In the genomic region with DNA sequence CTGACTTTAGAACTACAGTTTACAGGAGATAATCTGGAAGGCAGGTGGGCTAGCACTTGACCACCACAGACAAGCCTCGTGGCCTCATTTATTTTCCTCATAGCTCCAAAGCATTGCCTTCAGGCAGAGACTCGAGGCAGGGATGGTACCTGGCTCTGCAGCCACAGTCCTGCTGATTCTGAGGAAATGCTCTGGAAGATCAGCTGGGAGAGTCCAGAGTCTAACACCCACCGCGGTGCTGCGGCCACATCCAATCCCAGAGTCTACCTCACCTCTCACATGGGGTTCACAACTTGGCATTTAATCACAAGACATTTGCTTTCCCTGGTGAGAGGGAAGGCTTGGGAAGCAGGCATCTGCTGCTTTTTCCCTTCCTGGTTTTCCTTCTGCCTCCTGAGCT, we compare ENCODE assay signal across 21 mouse cellular contexts. TPM values are rescaled to one million over a fixed set of nuclear protein-coding genes. Genes with fewer than 3 reads are reported as not detected.
DNase-seq lines count a peak whose midpoint lies in the region; ATAC-seq and TF ChIP-seq lines count a peak whose summit lies in the region.
"Had no signal": no experiment of that assay in that cellular context is flagged by ENCODE, and none has a peak within 500 bp of the region (broad histone marks: within the 10 kb centered on the region; RNA-seq: fewer than 3 reads in every experiment).

No protein-coding gene starts in this region.

- 71% methylated on average over 5 of the region's 5 CpGs for WGBS in midbrain, postnatal 0 days
- WGBS in midbrain, embryonic 11.5 days = 89% methylated on average over 5 of the region's 5 CpGs
- 38% methylated on average over 5 of the region's 5 CpGs for WGBS in intestine, postnatal 0 days
- WGBS in stomach, postnatal 0 days = 55% methylated on average over 5 of the region's 5 CpGs
- 51% methylated on average over 5 of the region's 5 CpGs for WGBS in cerebellum, adult 2 months
- 82% methylated on average over 5 of the region's 5 CpGs for WGBS in hindbrain, embryonic 13.5 days

- DNase-seq in midbrain, postnatal 0 days (ENCODE audit: low spot score) = no peak
- no peak for DNase-seq in midbrain, embryonic 11.5 days (ENCODE audit: low spot score, missing footprints)
- no peak for DNase-seq in stomach, postnatal 0 days (ENCODE audit: low spot score)
- DNase-seq in cerebellum, adult 2 months = no peak
- DNase-seq in frontal cortex, postnatal 25 days (ENCODE audit: low spot score in 2 of 2) = no peak
- DNase-seq: adrenal gland, adult 8-10 months; adrenal gland, postnatal 36 days; cerebellum, adult 11-12 months; cerebellum, adult 9-11 months; cerebellum, postnatal 36 days; gastrocnemius, adult 2 months; gastrocnemius, postnatal 25 days had no signal

- H3K27me3 ChIP-seq in midbrain, postnatal 0 days (ENCODE audit: insufficient read depth, low read length) = no peaks in the 10 kb centered on the region
- H3K27me3 ChIP-seq in midbrain, embryonic 11.5 days (ENCODE audit: control insufficient read depth, insufficient read depth, low read length) = no peaks in the 10 kb centered on the region
- no peaks in the 10 kb centered on the region for H3K27me3 ChIP-seq in intestine, postnatal 0 days (replicated peaks; ENCODE audit: control insufficient read depth, insufficient read depth, low read length)
- H3K27me3 ChIP-seq in stomach, postnatal 0 days (ENCODE audit: control insufficient read depth, insufficient read depth, low read length) = no peaks in the 10 kb centered on the region
- H3K27me3 ChIP-seq in cerebellum, adult 2 months (ENCODE audit: control insufficient read depth, insufficient read depth, low read length) = no peaks in the 10 kb centered on the region
- no peaks in the 10 kb centered on the region for H3K27me3 ChIP-seq in hindbrain, embryonic 13.5 days
- H3K27me3 ChIP-seq: CH12.LX; embryonic facial prominence, embryonic 13.5 days; forebrain, embryonic 12.5 days; heart, embryonic 12.5 days had no signal

- H3K9ac ChIP-seq in midbrain, postnatal 0 days (replicated peaks; ENCODE audit: low read length, poor library complexity, severe bottlenecking) = no peak overlapping the region
- no peak overlapping the region for H3K9ac ChIP-seq in midbrain, embryonic 11.5 days (ENCODE audit: low read length)
- no peak overlapping the region for H3K9ac ChIP-seq in intestine, postnatal 0 days (ENCODE audit: low read depth, low read length)
- no peak overlapping the region for H3K9ac ChIP-seq in stomach, postnatal 0 days (ENCODE audit: low read length)
- no peak overlapping the region for H3K9ac ChIP-seq in hindbrain, embryonic 13.5 days
- H3K9ac ChIP-seq: embryonic facial prominence, embryonic 13.5 days; forebrain, embryonic 12.5 days; heart, embryonic 12.5 days had no signal

- no peaks in the 10 kb centered on the region for H3K9me3 ChIP-seq in midbrain, postnatal 0 days (ENCODE audit: low read length)
- H3K9me3 ChIP-seq in midbrain, embryonic 11.5 days (ENCODE audit: control insufficient read depth, low read length) = no peaks in the 10 kb centered on the region
- no peaks in the 10 kb centered on the region for H3K9me3 ChIP-seq in intestine, postnatal 0 days (ENCODE audit: control insufficient read depth)
- no peaks in the 10 kb centered on the region for H3K9me3 ChIP-seq in stomach, postnatal 0 days (ENCODE audit: control insufficient read depth, low read length)
- H3K9me3 ChIP-seq in hindbrain, embryonic 13.5 days = no peaks in the 10 kb centered on the region
- H3K9me3 ChIP-seq: embryonic facial prominence, embryonic 13.5 days; forebrain, embryonic 12.5 days; heart, embryonic 12.5 days had no signal

- no peak for ATAC-seq in midbrain, postnatal 0 days (ENCODE audit: low FRiP score)
- no peak for ATAC-seq in midbrain, embryonic 11.5 days (ENCODE audit: low FRiP score)
- ATAC-seq in intestine, postnatal 0 days = peak; percentile 67
- ATAC-seq in stomach, postnatal 0 days (ENCODE audit: low FRiP score, low TSS enrichment) = no peak
- ATAC-seq in hindbrain, embryonic 13.5 days (ENCODE audit: low FRiP score) = no peak
- ATAC-seq: forebrain, embryonic 16.5 days; hindbrain, embryonic 16.5 days had no signal

- TF ChIP-seq EP300 in stomach, postnatal 0 days (optimal IDR thresholded peaks at IDR 0.05) = no peak

- TF ChIP-seq CTCF in midbrain, postnatal 0 days (IDR thresholded peaks at IDR 0.05) = no peak
- no peak for TF ChIP-seq CTCF in bone marrow macrophage, adult 2 months (IDR thresholded peaks at IDR 0.05; ENCODE audit: low read depth, low read length)
- TF ChIP-seq CTCF in intestine, postnatal 0 days (IDR thresholded peaks at IDR 0.05; ENCODE audit: low read depth) = no peak
- no peak for TF ChIP-seq CTCF in stomach, postnatal 0 days (IDR thresholded peaks at IDR 0.05; ENCODE audit: low read depth)
- TF ChIP-seq CTCF in cerebellum, adult 2 months (IDR thresholded peaks at IDR 0.05; ENCODE audit: borderline replicate concordance, insufficient read depth, low read depth, low read length) = no peak

- H3K36me3 ChIP-seq in midbrain, postnatal 0 days (ENCODE audit: insufficient read depth, low read length) = no peaks in the 10 kb centered on the region
- no peaks in the 10 kb centered on the region for H3K36me3 ChIP-seq in midbrain, embryonic 11.5 days (ENCODE audit: control insufficient read depth, insufficient read depth, low read length)
- H3K36me3 ChIP-seq in intestine, postnatal 0 days (ENCODE audit: control insufficient read depth, insufficient read depth) = no peaks in the 10 kb centered on the region
- H3K36me3 ChIP-seq in stomach, postnatal 0 days (ENCODE audit: control insufficient read depth, insufficient read depth, low read length) = no peaks in the 10 kb centered on the region
- H3K36me3 ChIP-seq in hindbrain, embryonic 13.5 days = no peaks in the 10 kb centered on the region
- H3K36me3 ChIP-seq: embryonic facial prominence, embryonic 13.5 days; forebrain, embryonic 12.5 days; heart, embryonic 12.5 days had no signal

- no peaks in the 10 kb centered on the region for H3K4me1 ChIP-seq in midbrain, postnatal 0 days (ENCODE audit: insufficient read depth, low read length)
- no peaks in the 10 kb centered on the region for H3K4me1 ChIP-seq in midbrain, embryonic 11.5 days (ENCODE audit: control insufficient read depth, insufficient read depth, low read length)
- peaks cover 74% of the 10 kb centered on the region for H3K4me1 ChIP-seq in bone marrow macrophage, adult 2 months (ENCODE audit: control insufficient read depth, insufficient read depth, low read length)
- H3K4me1 ChIP-seq in intestine, postnatal 0 days (replicated peaks; ENCODE audit: control insufficient read depth, insufficient read depth, low read length) = 0 out of 2 replicates have a peak, but pooled peaks cover 5% of the 10 kb centered on the region
- no peaks in the 10 kb centered on the region; the same call in 1 of the 2 replicates for H3K4me1 ChIP-seq in stomach, postnatal 0 days (replicated peaks; ENCODE audit: control insufficient read depth, insufficient read depth)
- no peaks in the 10 kb centered on the region for H3K4me1 ChIP-seq in cerebellum, adult 2 months (ENCODE audit: control insufficient read depth, insufficient read depth, low read length)
- no peaks in the 10 kb centered on the region for H3K4me1 ChIP-seq in hindbrain, embryonic 13.5 days (replicated peaks)
- H3K4me1 ChIP-seq: embryonic facial prominence, embryonic 13.5 days; forebrain, embryonic 12.5 days; heart, embryonic 12.5 days had no signal

- no peak for TF ChIP-seq POLR2A in bone marrow macrophage, adult 2 months (IDR thresholded peaks at IDR 0.05; ENCODE audit: borderline replicate concordance, low read depth, low read length)
- TF ChIP-seq POLR2A in cerebellum, adult 2 months (IDR thresholded peaks at IDR 0.05; ENCODE audit: borderline replicate concordance, insufficient read depth, low read length) = no peak

- 0 out of 2 replicates have a peak overlapping the region, but pooled peaks have one; percentile 26 for H3K27ac ChIP-seq in midbrain, postnatal 0 days (ENCODE audit: low read depth, low read length)
- no peak overlapping the region for H3K27ac ChIP-seq in midbrain, embryonic 11.5 days (ENCODE audit: low read depth, low read length)
- peak overlapping the region; percentile 80 for H3K27ac ChIP-seq in bone marrow macrophage, adult 2 months (ENCODE audit: insufficient read depth, low read depth, low read length)
- H3K27ac ChIP-seq in intestine, postnatal 0 days (ENCODE audit: low read depth, low read length) = peak overlapping the region; percentile 54; the same call in 1 of the 2 replicates
- peak overlapping the region; percentile 30; the same call in 1 of the 2 replicates for H3K27ac ChIP-seq in stomach, postnatal 0 days (replicated peaks)
- no peak overlapping the region for H3K27ac ChIP-seq in cerebellum, adult 2 months (ENCODE audit: insufficient read depth, low read length)
- no peak overlapping the region for H3K27ac ChIP-seq in hindbrain, embryonic 13.5 days
- H3K27ac ChIP-seq: embryonic facial prominence, embryonic 13.5 days; forebrain, embryonic 12.5 days; gastrocnemius, adult 2 months had no signal

- H3K4me2 ChIP-seq in midbrain, postnatal 0 days (ENCODE audit: low read depth, low read length, poor library complexity, severe bottlenecking) = no peak overlapping the region
- no peak overlapping the region for H3K4me2 ChIP-seq in midbrain, embryonic 11.5 days
- 0 out of 2 replicates have a peak overlapping the region, but pooled peaks have one; percentile 9 for H3K4me2 ChIP-seq in intestine, postnatal 0 days (replicated peaks; ENCODE audit: low read depth)
- no peak overlapping the region for H3K4me2 ChIP-seq in stomach, postnatal 0 days (replicated peaks; ENCODE audit: low read depth)
- H3K4me2 ChIP-seq in hindbrain, embryonic 13.5 days = no peak overlapping the region
- H3K4me2 ChIP-seq: embryonic facial prominence, embryonic 13.5 days; forebrain, embryonic 12.5 days; heart, embryonic 12.5 days had no signal

- no peak overlapping the region for H3K4me3 ChIP-seq in midbrain, postnatal 0 days (ENCODE audit: low read depth, low read length)
- no peak overlapping the region for H3K4me3 ChIP-seq in midbrain, embryonic 11.5 days (ENCODE audit: low read depth, low read length)
- no peak overlapping the region for H3K4me3 ChIP-seq in bone marrow macrophage, adult 2 months (ENCODE audit: insufficient read depth, low read length)
- H3K4me3 ChIP-seq in intestine, postnatal 0 days (ENCODE audit: low read depth, low read length) = no peak overlapping the region
- no peak overlapping the region for H3K4me3 ChIP-seq in stomach, postnatal 0 days (ENCODE audit: low read depth, low read length)
- H3K4me3 ChIP-seq in cerebellum, adult 2 months (replicated peaks; ENCODE audit: insufficient read depth, low read depth, low read length) = no peak overlapping the region
- H3K4me3 ChIP-seq in hindbrain, embryonic 13.5 days = no peak overlapping the region
- H3K4me3 ChIP-seq: embryonic facial prominence, embryonic 13.5 days; forebrain, embryonic 12.5 days; gastrocnemius, adult 2 months; heart, embryonic 12.5 days had no signal

RNA-seq across cellular contexts. Expression of gene Lgals3, which starts 12.6 kb away (rescaled TPM):
- total RNA-seq in midbrain, postnatal 0 days (2014; rRNA removed) = 3.7 and 14.6 TPM in 2 replicates
- 5.2 and 6.3 TPM in 2 replicates for polyA plus RNA-seq in midbrain, postnatal 0 days (2015; fragmentation: Nextera tagmentation; extraction: Ambion mirVana)
- polyA plus RNA-seq in midbrain, embryonic 11.5 days (2014; fragmentation: Nextera tagmentation; extraction: Ambion mirVana) = 0.33 and 0.81 TPM in 2 replicates
- 4,409 and 4,976 TPM in 2 replicates for polyA plus RNA-seq in bone marrow macrophage, adult 2 months (2012; ENCODE audit: insufficient read depth, insufficient read length, missing spikeins)
- 207 and 273 TPM in 2 replicates for polyA plus RNA-seq in intestine, postnatal 0 days (2015; fragmentation: Nextera tagmentation; extraction: Ambion mirVana)
- polyA plus RNA-seq in stomach, postnatal 0 days (2015; fragmentation: Nextera tagmentation; extraction: Ambion mirVana) = 359 and 387 TPM in 2 replicates
- 3.7 and 4.7 TPM in 2 replicates for polyA plus RNA-seq in cerebellum, adult 2 months (2012; rRNA removed)
- 1.7 and 1.9 TPM in 2 replicates for polyA plus RNA-seq in hindbrain, embryonic 13.5 days (2015; fragmentation: Nextera tagmentation; extraction: Ambion mirVana)

RNA-seq across cellular contexts. Expression of gene Mapk1ip1l, which starts 56.9 kb away (rescaled TPM):
- total RNA-seq in midbrain, postnatal 0 days (2014; rRNA removed) = 51.0 and 57.6 TPM in 2 replicates
- polyA plus RNA-seq in midbrain, postnatal 0 days (2015; fragmentation: Nextera tagmentation; extraction: Ambion mirVana) = 29.9 and 36.3 TPM in 2 replicates
- 91.0 and 97.6 TPM in 2 replicates for polyA plus RNA-seq in midbrain, embryonic 11.5 days (2014; fragmentation: Nextera tagmentation; extraction: Ambion mirVana)
- 58.0 and 60.7 TPM in 2 replicates for polyA plus RNA-seq in bone marrow macrophage, adult 2 months (2012; ENCODE audit: insufficient read depth, insufficient read length, missing spikeins)
- 30.8 and 31.2 TPM in 2 replicates for polyA plus RNA-seq in intestine, postnatal 0 days (2015; fragmentation: Nextera tagmentation; extraction: Ambion mirVana)
- 21.3 and 22.4 TPM in 2 replicates for polyA plus RNA-seq in stomach, postnatal 0 days (2015; fragmentation: Nextera tagmentation; extraction: Ambion mirVana)
- polyA plus RNA-seq in cerebellum, adult 2 months (2012; rRNA removed) = 23.0 and 23.4 TPM in 2 replicates
- polyA plus RNA-seq in hindbrain, embryonic 13.5 days (2015; fragmentation: Nextera tagmentation; extraction: Ambion mirVana) = 52.3 and 55.9 TPM in 2 replicates

Comparison
In these comparisons a context has a peak if more than half of its experiments do, and no peak if none do; other contexts are left out.
1. H3K27ac ChIP-seq: peak in midbrain, postnatal 0 days (single experiment), bone marrow macrophage, adult 2 months (single experiment), intestine, postnatal 0 days (single experiment) and stomach, postnatal 0 days (single experiment); none in midbrain, embryonic 11.5 days (single experiment), cerebellum, adult 2 months (single experiment) and hindbrain, embryonic 13.5 days (single experiment).
2. RNA of gene Lgals3, which starts 12.6 kb away (polyA plus RNA-seq): 4,409 to 4,976 TPM in bone marrow macrophage, adult 2 months, 359 to 387 TPM in stomach, postnatal 0 days and 207 to 273 TPM in intestine, postnatal 0 days; 5.2 to 6.3 TPM in midbrain, postnatal 0 days, 3.7 to 4.7 TPM in cerebellum, adult 2 months, 1.7 to 1.9 TPM in hindbrain, embryonic 13.5 days and 0.33 to 0.81 TPM in midbrain, embryonic 11.5 days; every median in the first group is over 10 times any median in the second.